Mouse (Mus musculus): ENCODE data around the gene Nup214. TPM values are rescaled to one million over a fixed set of nuclear protein-coding genes. Genes with fewer than 3 reads are reported as not detected.

Nup214 gene
- polyA plus RNA-seq, 1 experiment, result 33.2 TPM

GRCm38 (mm10) chr2:32063451-32064151 lies 89.4 kb downstream of the Nup214 start:
- no peak for DNase-seq (ENCODE audit: extremely low spot score in 1 of 2, low spot score in 1 of 2)

GRCm38 (mm10) chr2:32064913-32065312 lies 90.7 kb downstream of the Nup214 start:
- no peak for DNase-seq (ENCODE audit: extremely low spot score in 1 of 2, low spot score in 1 of 2)

- DNase-seq (ENCODE audit: extremely low spot score in 1 of 2, low spot score in 1 of 2), result no peak
These were observed 91.1 kb downstream of the Nup214 start for GRCm38 (mm10) chr2:32065371-32065791.

GRCm38 (mm10) chr2:32066005-32066404 lies 91.8 kb downstream of the Nup214 start:
- DNase-seq (ENCODE audit: extremely low spot score in 1 of 2, low spot score in 1 of 2), result no peak

GRCm38 (mm10) chr2:32068811-32069607 lies 94.8 kb downstream of the Nup214 start:
- no peak for DNase-seq (ENCODE audit: extremely low spot score in 1 of 2, low spot score in 1 of 2)

- no peak for DNase-seq (ENCODE audit: extremely low spot score in 1 of 2, low spot score in 1 of 2)
These were observed 96.5 kb downstream of the Nup214 start for GRCm38 (mm10) chr2:32070747-32071146.

GRCm38 (mm10) chr2:32074404-32074803 lies 100.2 kb downstream of the Nup214 start:
- peak in 1 of 2 experiments; percentile 44 for DNase-seq (ENCODE audit: extremely low spot score in 1 of 2, low spot score in 1 of 2)

- DNase-seq (ENCODE audit: extremely low spot score in 1 of 2, low spot score in 1 of 2), result no peak
These were observed 101.1 kb downstream of the Nup214 start for GRCm38 (mm10) chr2:32075368-32075767.

- no peak for DNase-seq (ENCODE audit: extremely low spot score in 1 of 2, low spot score in 1 of 2)
These were observed 103.5 kb downstream of the Nup214 start for GRCm38 (mm10) chr2:32077744-32078143.

- DNase-seq (ENCODE audit: extremely low spot score in 1 of 2, low spot score in 1 of 2), result no peak
These were observed 104.3 kb downstream of the Nup214 start for GRCm38 (mm10) chr2:32078522-32078921.

GRCm38 (mm10) chr2:32079191-32079725 lies 105.0 kb downstream of the Nup214 start:
- peak in 1 of 2 experiments; percentile 28 for DNase-seq (ENCODE audit: extremely low spot score in 1 of 2, low spot score in 1 of 2)

GRCm38 (mm10) chr2:32080681-32081080 lies 106.4 kb downstream of the Nup214 start:
- no peak for DNase-seq (ENCODE audit: extremely low spot score in 1 of 2, low spot score in 1 of 2)

GRCm38 (mm10) chr2:32081296-32081929 lies 107.2 kb downstream of the Nup214 start:
- no peak for DNase-seq (ENCODE audit: extremely low spot score in 1 of 2, low spot score in 1 of 2)

GRCm38 (mm10) chr2:32082229-32082628 lies 108.0 kb downstream of the Nup214 start:
- no peak for DNase-seq (ENCODE audit: extremely low spot score in 1 of 2, low spot score in 1 of 2)

- DNase-seq (ENCODE audit: extremely low spot score in 1 of 2, low spot score in 1 of 2), result peak in 1 of 2 experiments; percentile 46
These were observed 109.1 kb downstream of the Nup214 start for GRCm38 (mm10) chr2:32083159-32084011.

- DNase-seq (ENCODE audit: extremely low spot score in 1 of 2, low spot score in 1 of 2), result peak in 1 of 2 experiments; percentile 42
These were observed 110.1 kb downstream of the Nup214 start, which contains the start of gene Fam78a for GRCm38 (mm10) chr2:32084111-32084871. Fam78a (minus strand) TSS chr2:32084857.

- no peak for DNase-seq (ENCODE audit: extremely low spot score in 1 of 2, low spot score in 1 of 2)
These were observed 110.6 kb downstream of the Nup214 start for GRCm38 (mm10) chr2:32084872-32085199.

- DNase-seq (ENCODE audit: extremely low spot score in 1 of 2, low spot score in 1 of 2), result no peak
These were observed 111.0 kb downstream of the Nup214 start for GRCm38 (mm10) chr2:32085231-32085630.

- no peak for DNase-seq (ENCODE audit: extremely low spot score in 1 of 2, low spot score in 1 of 2)
These were observed 113.4 kb downstream of the Nup214 start for GRCm38 (mm10) chr2:32087606-32088005.
